20 mouse cellular contexts compared by ENCODE assay signal in genomic region chr7:30880176-30880575, GRCm38 (mm10). TPM values are rescaled to one million over a fixed set of nuclear protein-coding genes. Genes with fewer than 3 reads are reported as not detected.
A peak's percentile ranks its signal among the peaks of the same experiment; 100 is the strongest.
DNase-seq lines count a peak whose midpoint lies in the region; ATAC-seq and TF ChIP-seq lines count a peak whose summit lies in the region.
"Had no signal": no experiment of that assay in that cellular context is flagged by ENCODE, and none has a peak within 500 bp of the region (broad histone marks: within the 10 kb centered on the region; RNA-seq: fewer than 3 reads in every experiment).

TSS of gene Cd22 (minus strand) at chr7:30880342.

- no peak within 1 kb of the TSS for H3K4me3 ChIP-seq in thymus, adult 2 months (ENCODE audit: control insufficient read depth, insufficient read depth, low read length)
- H3K4me3 ChIP-seq in hindbrain, embryonic 10.5 days: no peak within 1 kb of the TSS
- H3K4me3 ChIP-seq: forebrain, embryonic 15.5 days; heart, embryonic 13.5 days; layer of hippocampus, adult 2 months; limb, embryonic 10.5 days; liver, embryonic 12.5 days; midbrain, embryonic 10.5 days had no signal

- ATAC-seq in CD4-positive, CD25-positive, alpha-beta regulatory T cell, adult 4 months: no peak
- 0 out of 2 replicates have a peak, but pooled peaks have one; percentile 29 for ATAC-seq in megakaryocyte progenitor cell, adult 5-6 weeks (replicated peaks; ENCODE audit: poor library complexity)
- ATAC-seq: forebrain, embryonic 15.5 days; liver, embryonic 12.5 days had no signal

- peaks cover 4% of the 10 kb centered on the region for H3K4me1 ChIP-seq in thymus, adult 2 months (replicated peaks; ENCODE audit: control insufficient read depth, insufficient read depth, low read length)
- H3K4me1 ChIP-seq in hindbrain, embryonic 10.5 days (replicated peaks): no peaks in the 10 kb centered on the region
- H3K4me1 ChIP-seq: forebrain, embryonic 15.5 days; heart, embryonic 13.5 days; limb, embryonic 10.5 days; liver, embryonic 12.5 days; midbrain, embryonic 10.5 days had no signal

- TF ChIP-seq POLR2A in thymus, adult 2 months (IDR thresholded peaks at IDR 0.05; ENCODE audit: control insufficient read depth, extremely low read depth, insufficient read depth, low read length, poor library complexity): no peak

- H3K27me3 ChIP-seq in thymus, adult 2 months (ENCODE audit: control insufficient read depth, insufficient read depth, low read length): no peaks in the 10 kb centered on the region
- no peaks in the 10 kb centered on the region for H3K27me3 ChIP-seq in splenic B cell, adult 2 months (ENCODE audit: control insufficient read depth, insufficient read depth, low read length, poor library complexity, severe bottlenecking)
- no peaks in the 10 kb centered on the region for H3K27me3 ChIP-seq in hindbrain, embryonic 10.5 days (ENCODE audit: insufficient read depth, poor library complexity, severe bottlenecking)
- H3K27me3 ChIP-seq: forebrain, embryonic 15.5 days; liver, embryonic 12.5 days had no signal

- no peak for TF ChIP-seq CTCF in thymus, adult 2 months (IDR thresholded peaks at IDR 0.05; ENCODE audit: borderline replicate concordance, control insufficient read depth, extremely low read depth, insufficient read depth, low read length, poor library complexity)

- intact Hi-C loops in heart, postnatal 14 days (cut with DNase I): no loop called here

- no peaks in the 10 kb centered on the region for H3K36me3 ChIP-seq in thymus, adult 2 months (ENCODE audit: control insufficient read depth, insufficient read depth, low read length)
- peaks cover 25% of the 10 kb centered on the region for H3K36me3 ChIP-seq in splenic B cell, adult 2 months (ENCODE audit: control insufficient read depth, insufficient read depth, low read length, poor library complexity, severe bottlenecking)
- H3K36me3 ChIP-seq in hindbrain, embryonic 10.5 days: no peaks in the 10 kb centered on the region
- H3K36me3 ChIP-seq: forebrain, embryonic 15.5 days; heart, embryonic 13.5 days; limb, embryonic 10.5 days; liver, embryonic 12.5 days; midbrain, embryonic 10.5 days had no signal

- 0 out of 2 replicates have a peak, but pooled peaks cover 4% of the 10 kb centered on the region for H3K9me3 ChIP-seq in hindbrain, embryonic 10.5 days
- H3K9me3 ChIP-seq: forebrain, embryonic 15.5 days; heart, embryonic 13.5 days; limb, embryonic 10.5 days; liver, embryonic 12.5 days; midbrain, embryonic 10.5 days had no signal

- DNase-seq in CD4-positive, CD25-positive, alpha-beta regulatory T cell, adult 2 months (ENCODE audit: low read depth, low spot score): peak; percentile 41
- DNase-seq in thymus, postnatal 4 days: peak; percentile 48
- no peak for DNase-seq in thymus, adult 2 months
- DNase-seq in splenic B cell, adult 2 months (ENCODE audit: low read depth, low spot score): peak; percentile 69
- DNase-seq in hindbrain, embryonic 10.5 days (ENCODE audit: low spot score): no peak
- no peak for DNase-seq in heart, postnatal 14 days
- DNase-seq: cerebellum, adult 18-20 months; cerebellum, postnatal 36 days; heart, postnatal 4 days had no signal

- H3K27ac ChIP-seq in thymus, adult 2 months (ENCODE audit: control insufficient read depth, insufficient read depth, low read length): no peak within 1 kb of the TSS
- no peak within 1 kb of the TSS for H3K27ac ChIP-seq in hindbrain, embryonic 10.5 days
- H3K27ac ChIP-seq: forebrain, embryonic 15.5 days; heart, embryonic 13.5 days; layer of hippocampus, adult 2 months; limb, embryonic 10.5 days; liver, embryonic 12.5 days; midbrain, embryonic 10.5 days had no signal

- 20% methylated on average over 7 of the region's 7 CpGs for WGBS in thymus, adult 2 months
- WGBS in hindbrain, embryonic 10.5 days: 76% methylated on average over 7 of the region's 7 CpGs

RNA-seq across cellular contexts. Expression of gene Cd22, which starts in this region (rescaled TPM):
- polyA plus RNA-seq in CD4-positive, CD25-positive, alpha-beta regulatory T cell, adult 4 months (2017; shearing (Covaris generic)): 10 to 100 TPM in 1 of 2 experiments, 1 to 10 TPM in 1; 4.2 to 20.3 TPM
- polyA plus RNA-seq in thymus, adult 2 months (2012; rRNA removed): 8.5 and 8.9 TPM in 2 replicates
- total RNA-seq in megakaryocyte progenitor cell, adult 5-6 weeks (2015): 0.29 and 1.3 TPM in 2 replicates
- total RNA-seq in megakaryocyte progenitor cell, adult 5-6 weeks (2017): 0.07 and 0.29 TPM in 2 replicates
- polyA plus RNA-seq in hindbrain, embryonic 10.5 days (2016; fragmentation: Nextera tagmentation; extraction: Ambion mirVana): 0.11 TPM in 1 of 2 replicates, not detected in the other
- total RNA-seq in heart, postnatal 14 days (2021): under 1 TPM; 0.39 to 0.43 TPM
- total RNA-seq: gastrocnemius, adult 18-20 months; layer of hippocampus, adult 2 months had no signal
- polyA plus RNA-seq: embryonic facial prominence, embryonic 11.5 days; forebrain, embryonic 15.5 days; heart, embryonic 13.5 days; limb, embryonic 10.5 days; neural tube, embryonic 14.5 days had no signal

Comparison
In these comparisons a context has a peak if more than half of its experiments do, and no peak if none do; other contexts are left out.
1. DNase-seq: peak in CD4-positive, CD25-positive, alpha-beta regulatory T cell, adult 2 months (single experiment), thymus, postnatal 4 days (single experiment) and splenic B cell, adult 2 months (single experiment); none in thymus, adult 2 months (single experiment), hindbrain, embryonic 10.5 days (single experiment) and heart, postnatal 14 days (0 of 2).